Mouse (Mus musculus) kidney, embryonic 15.5 days (tissue): Measurements from ENCODE around the gene Sco1. TPM values are rescaled to one million over a fixed set of nuclear protein-coding genes. Genes with fewer than 3 reads are reported as not detected.

Experiments used
- ATAC-seq: fragments of 200-750 bp; cut with Nextera tagmentation; replicated peaks from 2 replicates; pipeline ENCODE4 v1.8.0; 2017; ENCODE audit warnings: moderate TSS enrichment; ENCODE audit not compliant: low FRiP score
- H3K27ac ChIP-seq: fragments of 300-500 bp; sonication (generic); 2 replicates; pipeline ENCODE4 v1.5.1; 2015; ENCODE audit warnings: mild to moderate bottlenecking, inconsistent platforms
- H3K27me3 ChIP-seq: fragments of 300-500 bp; sonication (generic); 2 replicates; pipeline ENCODE4 v1.6.1; 2015; ENCODE audit warnings: inconsistent platforms
- H3K36me3 ChIP-seq: fragments of 300-500 bp; sonication (generic); 2 replicates; pipeline ENCODE4 v1.6.1; 2015; ENCODE audit warnings: inconsistent platforms
- H3K4me1 ChIP-seq: fragments of 300-500 bp; sonication (generic); 2 replicates; pipeline ENCODE4 v1.6.1; 2015; ENCODE audit warnings: inconsistent platforms
- H3K4me2 ChIP-seq: fragments of 300-500 bp; sonication (generic); 2 replicates; pipeline ENCODE4 v1.6.1; 2015; ENCODE audit warnings: moderate library complexity, mild to moderate bottlenecking, inconsistent platforms
- H3K4me3 ChIP-seq: fragments of 300-500 bp; sonication (generic); replicated peaks from 2 replicates; pipeline ENCODE4 v1.5.1; 2015; ENCODE audit warnings: mild to moderate bottlenecking, inconsistent platforms
- H3K9ac ChIP-seq: fragments of 300-500 bp; sonication (generic); 2 replicates; pipeline ENCODE4 v1.6.1; 2015; ENCODE audit warnings: mild to moderate bottlenecking, inconsistent platforms
- H3K9me3 ChIP-seq: fragments of 300-500 bp; sonication (generic); replicated peaks from 2 replicates; pipeline ENCODE4 v1.6.1; 2016; ENCODE audit warnings: inconsistent platforms
- WGBS: fragments of 180-500 bp; shearing (Covaris S2); methylation state at CpG from one replicate; pipeline ENCODE4 v1.1.7; 2015; ENCODE audit warnings: mixed read lengths; 5-methylcytosine and 5-hydroxymethylcytosine counted together
- polyA plus RNA-seq: library from polyadenylated mRNA; unstranded; fragments of >200 nt; fragmentation: Nextera tagmentation; extraction: Ambion mirVana; gene quantifications from 2 replicates; pipeline ENCODE4 v1.2.1, GENCODE M21; 2015

Sco1 gene
- polyA plus RNA-seq, 1 experiment from 2014 or later, result 17.8 TPM

DNA sequence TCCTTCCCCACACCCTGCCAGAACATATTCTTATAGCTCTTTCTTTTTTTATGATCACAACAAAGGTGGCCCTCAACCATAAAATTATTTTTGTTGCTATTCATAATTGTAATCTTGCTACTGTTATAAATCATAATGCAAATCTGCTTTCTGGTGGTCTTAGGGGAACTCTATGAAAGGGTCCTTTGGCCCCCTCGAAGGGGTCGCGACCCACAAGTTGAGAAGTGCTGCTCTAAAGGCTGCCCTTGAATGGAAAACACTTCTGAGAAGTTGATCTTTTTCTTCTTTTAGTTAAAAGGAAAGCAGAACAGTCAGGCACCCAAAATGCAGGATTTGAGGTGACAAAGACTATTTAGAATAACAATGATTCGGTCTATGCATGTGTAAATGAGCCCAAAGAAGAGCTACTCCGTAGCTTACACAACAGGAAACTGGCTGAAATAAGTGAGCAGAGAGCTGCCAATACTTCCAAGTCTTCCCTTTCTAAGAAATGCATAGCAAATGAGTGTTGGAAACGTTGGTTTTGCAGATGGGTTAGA lies 28.6 kb upstream of the Sco1 start:
- Histone ChIP-seq H3K4me2 (no peak overlapping the region), H3K4me1 (peaks cover 9% of the 10 kb centered on the region), H3K27me3 (peaks cover 12% of the 10 kb centered on the region), H3K9ac (no peak overlapping the region), H3K27ac (no peak overlapping the region), H3K9me3 (no peaks in the 10 kb centered on the region), H3K4me3 (no peak overlapping the region), H3K36me3 (no peaks in the 10 kb centered on the region)
- ATAC-seq, result no peak
- WGBS, result 44% methylated on average over 6 of the region's 6 CpGs

DNA sequence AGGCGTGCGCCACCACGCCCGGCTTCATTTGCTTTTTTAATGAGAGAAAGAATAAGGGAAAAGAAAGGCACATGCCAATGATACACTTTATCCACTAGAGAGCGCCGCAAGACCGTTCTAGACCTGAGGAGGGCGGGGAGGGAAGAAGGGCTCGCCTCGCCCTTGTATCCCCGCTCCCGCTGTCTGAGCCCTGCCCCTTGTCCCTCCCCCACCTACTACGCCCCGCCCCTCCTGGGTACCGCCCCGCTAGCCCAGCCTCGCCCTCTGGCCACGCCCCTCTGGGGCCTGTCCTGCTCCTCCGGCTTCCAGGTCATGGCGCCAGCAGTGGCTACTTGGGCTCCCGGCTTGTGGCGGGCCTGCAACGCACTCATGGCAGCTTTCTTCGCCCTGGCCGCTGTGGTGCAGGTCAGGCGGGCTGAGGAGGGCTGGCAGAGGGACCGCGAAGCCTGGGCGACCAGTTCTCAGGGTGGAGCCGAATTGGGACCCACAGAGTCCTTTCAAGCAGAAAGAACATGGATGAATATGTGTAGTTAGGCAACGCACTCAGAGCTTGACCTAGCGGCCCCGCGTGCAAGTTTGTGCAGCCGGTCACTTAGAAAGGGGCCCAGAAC lies 27.5 kb upstream of the Sco1 start, which contains the start of gene Tmem220:
TSS of gene Tmem220 (plus strand) at position 288 of the 611 bp plus-strand sequence.
- Histone ChIP-seq H3K4me3 (peak within 1 kb of the TSS; percentile 57), H3K4me2 (peak within 1 kb of the TSS; percentile 78), H3K27ac (peak within 1 kb of the TSS; percentile 42; the same call in 1 of the 2 replicates), H3K9ac (peak within 1 kb of the TSS; percentile 61), H3K9me3 (no peaks in the 10 kb centered on the region), H3K27me3 (peaks cover 9% of the 10 kb centered on the region), H3K4me1 (peaks cover 9% of the 10 kb centered on the region), H3K36me3 (no peaks in the 10 kb centered on the region)
- 2% methylated on average over 35 of the region's 35 CpGs for WGBS
- ATAC-seq, result peak; percentile 99

DNA sequence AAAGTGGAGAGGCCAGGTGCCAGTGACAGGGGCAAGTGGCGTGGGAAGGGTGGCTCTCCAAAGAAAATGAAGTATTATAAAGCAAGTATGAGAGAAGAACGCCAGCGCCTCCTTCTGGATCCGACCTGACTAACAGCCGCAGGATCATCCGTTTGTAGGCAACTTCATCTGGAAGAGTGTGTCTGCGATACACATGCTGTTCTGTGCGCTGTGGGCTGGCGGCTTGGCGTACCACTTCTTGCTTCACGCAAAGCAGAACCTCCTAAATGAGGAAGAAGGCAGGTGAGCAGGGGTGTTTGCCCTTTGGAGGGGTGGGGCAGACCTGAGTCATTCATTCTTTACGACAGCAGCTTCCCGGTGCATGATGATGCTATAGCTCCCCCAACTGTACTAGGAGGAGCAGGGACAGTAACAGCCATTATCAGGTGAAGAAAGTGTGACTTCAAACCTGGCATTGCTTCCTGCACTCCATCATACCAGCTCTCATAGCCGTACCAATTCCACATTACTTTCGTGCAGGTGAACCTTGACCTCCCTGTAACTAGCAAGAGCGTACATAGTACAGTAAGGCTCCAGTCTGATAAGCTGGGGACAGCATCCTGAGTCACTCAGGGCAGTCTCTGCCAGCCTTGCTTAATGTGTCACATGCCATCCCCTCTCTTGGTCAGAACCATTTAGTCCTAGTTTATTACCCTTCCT lies 21.4 kb upstream of the Sco1 start:
- Histone ChIP-seq H3K4me3 (no peak overlapping the region), H3K4me1 (no peaks in the 10 kb centered on the region), H3K27ac (no peak overlapping the region), H3K36me3 (no peaks in the 10 kb centered on the region), H3K9ac (no peak overlapping the region), H3K9me3 (no peaks in the 10 kb centered on the region), H3K27me3 (no peaks in the 10 kb centered on the region), H3K4me2 (no peak overlapping the region)
- 0 out of 2 replicates have a peak, but pooled peaks have one; percentile 25 for ATAC-seq
- 58% methylated on average over 16 of the region's 16 CpGs for WGBS

DNA sequence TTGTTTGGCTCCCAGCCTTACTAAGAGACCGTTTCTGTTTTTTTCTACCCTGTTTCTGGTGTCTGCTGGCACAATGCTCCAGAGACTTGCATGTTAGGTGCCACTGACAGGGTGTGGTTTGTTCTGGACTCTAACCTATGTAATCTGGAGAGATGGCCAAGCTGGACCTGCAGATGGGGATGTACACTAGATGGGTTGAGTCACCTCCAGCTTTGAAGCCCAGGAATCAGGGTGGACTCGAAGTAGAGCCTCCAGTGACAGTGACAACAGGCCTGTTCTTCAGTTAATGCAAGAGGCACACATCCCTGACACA lies 20.9 kb upstream of the Sco1 start:
- H3K4me3 ChIP-seq, result no peak overlapping the region
- WGBS, result 49% methylated on average over 2 of the region's 2 CpGs
- no peak overlapping the region for H3K4me2 ChIP-seq
- ATAC-seq, result no peak
- no peak overlapping the region for H3K9ac ChIP-seq
- H3K9me3 ChIP-seq, result no peaks in the 10 kb centered on the region
- H3K4me1 ChIP-seq, result no peaks in the 10 kb centered on the region
- no peaks in the 10 kb centered on the region for H3K36me3 ChIP-seq
- no peaks in the 10 kb centered on the region for H3K27me3 ChIP-seq
- H3K27ac ChIP-seq, result no peak overlapping the region

DNA sequence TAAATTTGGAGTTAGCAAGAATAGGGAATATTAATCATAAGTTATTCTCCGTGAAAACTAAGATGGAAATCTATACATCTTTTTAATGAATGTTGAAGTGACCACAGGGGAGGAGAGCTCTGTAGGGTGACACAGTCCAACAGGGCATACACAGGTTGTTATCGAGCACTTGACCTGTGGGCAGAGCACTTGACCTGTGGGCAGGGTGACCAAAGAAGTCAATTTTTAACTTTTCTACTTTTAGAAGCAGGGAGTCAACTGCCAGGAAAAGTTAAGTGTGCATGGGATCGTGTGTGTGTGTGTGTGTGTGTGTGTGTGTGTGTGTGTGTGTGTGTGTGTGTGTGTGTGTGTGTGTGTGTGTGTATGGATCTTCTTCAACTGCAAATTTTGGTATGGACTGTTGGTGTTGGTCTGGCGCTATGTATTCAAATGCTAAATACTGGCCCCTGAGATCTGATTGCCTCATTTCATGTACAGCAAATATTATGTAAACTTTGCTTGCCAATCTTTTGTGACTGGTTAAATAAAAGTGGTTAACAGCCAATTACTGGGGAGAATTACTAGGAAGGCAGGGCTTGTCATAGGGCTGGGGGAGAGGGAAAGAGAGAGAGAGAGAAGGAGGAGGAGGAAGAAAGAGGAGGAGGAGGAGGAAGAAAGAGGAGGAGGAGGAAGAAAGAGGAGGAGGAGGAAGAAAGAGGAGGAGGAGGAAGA lies 17.5 kb upstream of the Sco1 start:
- Histone ChIP-seq H3K27me3 (no peaks in the 10 kb centered on the region), H3K4me2 (no peak overlapping the region), H3K27ac (no peak overlapping the region), H3K4me3 (no peak overlapping the region), H3K36me3 (peaks cover 24% of the 10 kb centered on the region), H3K9ac (no peak overlapping the region), H3K9me3 (no peaks in the 10 kb centered on the region), H3K4me1 (no peaks in the 10 kb centered on the region)
- ATAC-seq, result no peak
- WGBS, result 79% methylated on average over 4 of the region's 4 CpGs

DNA sequence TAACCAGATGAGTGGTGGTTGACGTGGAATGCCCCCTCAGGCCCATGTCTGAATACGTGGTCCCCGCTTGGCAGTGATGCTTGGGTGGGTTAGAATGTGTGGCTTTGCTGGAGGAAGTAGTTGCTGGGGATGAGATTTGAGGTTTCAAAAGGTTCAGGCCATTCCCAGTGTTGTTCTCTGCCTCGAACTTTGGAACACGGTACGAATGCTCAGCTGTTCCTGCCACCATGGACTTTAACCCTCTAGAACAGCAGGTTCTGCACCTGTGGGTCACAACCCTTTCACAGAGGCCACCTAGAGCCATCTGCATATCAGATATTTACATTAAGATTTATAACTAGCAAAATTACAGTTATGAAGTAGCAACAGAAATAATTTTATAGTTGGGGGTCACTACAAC lies 16.2 kb upstream of the Sco1 start:
- no peak overlapping the region for H3K4me2 ChIP-seq
- 84% methylated on average over 6 of the region's 6 CpGs for WGBS
- no peak overlapping the region for H3K4me3 ChIP-seq
- no peaks in the 10 kb centered on the region for H3K9me3 ChIP-seq
- ATAC-seq, result no peak
- H3K27me3 ChIP-seq, result no peaks in the 10 kb centered on the region
- H3K9ac ChIP-seq, result no peak overlapping the region
- no peak overlapping the region for H3K27ac ChIP-seq
- peaks cover 37% of the 10 kb centered on the region for H3K36me3 ChIP-seq
- H3K4me1 ChIP-seq, result no peaks in the 10 kb centered on the region

DNA sequence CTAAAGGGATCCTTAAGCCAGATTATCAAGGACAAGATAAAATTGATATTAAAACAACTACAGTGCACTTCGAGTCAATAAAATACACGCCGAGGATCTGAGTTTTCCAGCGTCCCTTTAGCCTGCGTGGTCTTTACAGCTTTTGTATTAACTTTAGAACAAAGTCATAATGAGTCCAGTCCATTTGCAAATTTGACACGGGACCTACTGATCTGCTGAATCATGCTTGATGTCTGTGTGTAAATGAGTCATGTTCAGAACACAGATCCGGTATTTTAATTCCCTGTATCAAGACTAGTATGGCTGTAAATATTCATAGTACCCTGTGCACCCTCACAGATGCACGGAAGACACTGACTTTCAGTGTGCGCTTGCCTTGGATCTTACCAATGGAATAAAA lies 15.6 kb upstream of the Sco1 start:
- no peak overlapping the region for H3K9ac ChIP-seq
- H3K4me1 ChIP-seq, result no peaks in the 10 kb centered on the region
- no peak overlapping the region for H3K4me2 ChIP-seq
- no peaks in the 10 kb centered on the region for H3K9me3 ChIP-seq
- H3K27me3 ChIP-seq, result no peaks in the 10 kb centered on the region
- no peak for ATAC-seq
- H3K27ac ChIP-seq, result no peak overlapping the region
- no peak overlapping the region for H3K4me3 ChIP-seq
- 96% methylated on average over 9 of the region's 9 CpGs for WGBS
- H3K36me3 ChIP-seq, result peaks cover 44% of the 10 kb centered on the region

DNA sequence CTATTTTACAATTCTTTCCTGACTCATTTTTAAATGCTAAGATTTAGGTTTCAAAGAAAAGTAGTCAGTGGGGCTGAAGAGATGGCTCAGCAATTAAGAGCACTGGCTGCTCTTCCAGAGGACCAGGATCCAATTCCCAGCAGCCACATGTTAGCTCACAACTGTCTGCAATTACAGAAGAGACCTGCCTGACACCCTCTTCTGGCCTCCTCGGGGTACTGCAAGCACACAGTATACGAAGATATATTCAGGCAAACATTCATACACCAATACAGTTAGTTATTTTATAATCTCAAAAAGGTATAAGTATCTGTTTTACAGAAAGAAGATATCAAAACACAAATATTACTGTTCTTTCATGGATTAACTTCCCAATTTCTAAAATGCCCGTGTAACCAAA lies 12.7 kb upstream of the Sco1 start:
- peaks cover 48% of the 10 kb centered on the region for H3K36me3 ChIP-seq
- no peak overlapping the region for H3K4me3 ChIP-seq
- no peak overlapping the region for H3K4me2 ChIP-seq
- H3K4me1 ChIP-seq, result no peaks in the 10 kb centered on the region
- H3K27ac ChIP-seq, result no peak overlapping the region
- no peaks in the 10 kb centered on the region for H3K9me3 ChIP-seq
- 92% methylated on average over 3 of the region's 3 CpGs for WGBS
- ATAC-seq, result no peak
- H3K9ac ChIP-seq, result no peak overlapping the region
- no peaks in the 10 kb centered on the region for H3K27me3 ChIP-seq

DNA sequence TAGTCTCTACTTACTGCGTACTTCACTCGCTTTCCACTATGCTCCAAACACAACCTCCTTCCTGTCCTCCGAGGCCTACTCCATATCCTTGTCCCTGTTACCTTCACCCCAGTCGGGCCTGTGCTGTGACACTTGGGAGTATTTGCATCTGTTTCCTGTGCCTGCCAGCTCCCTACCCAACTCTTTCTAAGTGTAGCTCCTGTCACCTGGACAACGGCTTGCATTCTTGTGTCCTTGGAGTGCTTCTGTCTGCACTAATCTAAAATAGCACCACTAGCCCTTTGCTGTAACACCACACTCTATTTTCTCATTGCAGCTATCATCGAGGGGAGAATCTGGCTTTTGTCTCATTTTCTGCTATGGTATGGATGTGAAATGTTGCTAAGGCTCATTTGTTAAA lies 12.0 kb upstream of the Sco1 start:
- Histone ChIP-seq H3K9ac (no peak overlapping the region), H3K4me2 (no peak overlapping the region), H3K4me1 (no peaks in the 10 kb centered on the region), H3K4me3 (no peak overlapping the region), H3K27me3 (no peaks in the 10 kb centered on the region), H3K27ac (no peak overlapping the region), H3K9me3 (no peaks in the 10 kb centered on the region), H3K36me3 (peaks cover 48% of the 10 kb centered on the region)
- 92% methylated on average over 6 of the region's 6 CpGs for WGBS
- ATAC-seq, result no peak

DNA sequence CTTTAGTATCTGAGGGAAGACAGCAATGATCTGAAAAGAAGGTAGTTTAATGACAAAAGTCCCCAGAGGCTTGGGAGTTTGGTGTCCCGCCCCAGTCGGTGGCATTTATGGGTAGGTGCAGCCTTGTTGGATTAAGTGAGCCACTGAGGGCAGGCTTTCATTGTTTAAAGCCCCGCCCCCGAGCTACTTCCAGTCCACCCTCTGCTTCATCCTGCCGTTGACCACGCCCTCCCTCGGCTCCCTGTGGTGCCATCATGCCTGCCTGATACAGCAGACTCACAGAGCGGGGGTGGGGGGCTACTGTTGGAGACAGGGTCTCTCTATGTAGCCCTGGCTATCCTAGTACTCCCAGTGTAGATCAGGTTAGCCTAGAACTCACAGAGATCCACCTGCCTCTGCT lies 9.5 kb upstream of the Sco1 start:
- WGBS, result 58% methylated on average over 8 of the region's 8 CpGs
- Histone ChIP-seq H3K9ac (no peak overlapping the region), H3K4me2 (no peak overlapping the region), H3K4me1 (no peaks in the 10 kb centered on the region), H3K27me3 (no peaks in the 10 kb centered on the region), H3K27ac (no peak overlapping the region), H3K36me3 (peaks cover 48% of the 10 kb centered on the region), H3K9me3 (no peaks in the 10 kb centered on the region), H3K4me3 (no peak overlapping the region)
- no peak for ATAC-seq

DNA sequence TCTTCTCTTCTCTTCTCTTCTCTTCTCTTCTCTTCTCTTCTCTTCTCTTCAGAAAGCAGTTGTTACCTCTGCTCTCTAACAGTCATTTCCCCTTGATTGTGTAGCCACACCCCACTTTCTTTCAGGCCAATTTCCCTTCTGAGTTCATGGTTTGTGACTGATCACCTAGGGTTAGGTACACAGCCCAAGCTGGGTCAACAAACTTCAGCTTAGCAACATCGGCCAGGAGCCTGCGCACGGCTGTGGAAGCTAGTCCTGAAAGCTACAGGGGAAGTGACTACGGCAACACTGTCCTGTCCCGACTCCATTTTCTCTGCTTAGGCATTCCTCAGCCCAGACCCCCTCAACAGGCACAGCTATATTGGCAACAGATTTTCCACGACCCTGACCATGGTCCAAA lies 7.5 kb upstream of the Sco1 start:
- ATAC-seq, result no peak
- no peaks in the 10 kb centered on the region for H3K27me3 ChIP-seq
- no peaks in the 10 kb centered on the region for H3K4me1 ChIP-seq
- H3K27ac ChIP-seq, result no peak overlapping the region
- no peak overlapping the region for H3K4me2 ChIP-seq
- H3K9me3 ChIP-seq, result no peaks in the 10 kb centered on the region
- H3K4me3 ChIP-seq, result no peak overlapping the region
- no peak overlapping the region for H3K9ac ChIP-seq
- H3K36me3 ChIP-seq, result peaks cover 34% of the 10 kb centered on the region
- 65% methylated on average over 6 of the region's 6 CpGs for WGBS

DNA sequence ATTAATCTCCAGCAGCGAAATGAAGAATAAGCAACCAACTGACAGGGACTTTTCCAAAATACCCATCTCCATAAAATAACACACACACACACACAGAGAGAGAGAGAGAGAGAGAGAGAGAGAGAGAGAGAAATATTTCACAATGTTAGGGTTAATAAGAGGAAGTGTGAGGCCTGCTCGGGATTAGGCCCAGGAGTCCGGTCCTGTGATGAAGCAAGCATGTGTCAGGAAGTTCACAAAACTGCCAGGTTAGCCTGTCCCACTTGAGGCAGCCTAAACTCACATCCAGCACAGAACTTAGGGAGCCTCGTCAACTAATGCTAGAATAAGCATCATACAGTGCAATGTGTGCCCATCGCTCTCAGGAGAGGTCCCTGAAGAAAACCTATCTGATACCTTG lies 5.3 kb upstream of the Sco1 start:
- no peak for ATAC-seq
- no peaks in the 10 kb centered on the region for H3K9me3 ChIP-seq
- no peaks in the 10 kb centered on the region for H3K27me3 ChIP-seq
- H3K9ac ChIP-seq, result no peak overlapping the region
- peaks cover 4% of the 10 kb centered on the region; the same call in 1 of the 2 replicates for H3K4me1 ChIP-seq
- WGBS, result 88% methylated on average over 5 of the region's 5 CpGs
- no peak overlapping the region for H3K27ac ChIP-seq
- peaks cover 12% of the 10 kb centered on the region for H3K36me3 ChIP-seq
- no peak overlapping the region for H3K4me3 ChIP-seq
- H3K4me2 ChIP-seq, result no peak overlapping the region
